Mouse (Mus musculus) hindbrain, embryonic 11.5 days (tissue): Measurements from ENCODE around the gene Nr1h2. TPM values are rescaled to one million over a fixed set of nuclear protein-coding genes. Genes with fewer than 3 reads are reported as not detected.
A peak's percentile ranks its signal among the peaks of the same experiment; 100 is the strongest.

Source experiments
- ATAC-seq: fragments of 200-750 bp; cut with Nextera tagmentation; 2 replicates; pipeline ENCODE4 v1.8.0; 2017; ENCODE audit warnings: mild to moderate bottlenecking, moderate TSS enrichment, moderate library complexity; ENCODE audit not compliant: low FRiP score
- DNase-seq: peaks from one replicate; pipeline ENCODE4 v3.0.0-alpha.2; 2015; ENCODE audit warnings: low spot score
- H3K27ac ChIP-seq: fragments of 300-500 bp; sonication (generic); 2 replicates; pipeline ENCODE4 v1.5.1; 2014; ENCODE audit warnings: mild to moderate bottlenecking, low read depth, low read length
- H3K27me3 ChIP-seq: fragments of 300-500 bp; sonication (generic); 2 replicates; pipeline ENCODE4 v1.6.1; 2014; ENCODE audit warnings: mild to moderate bottlenecking, low read length, moderate library complexity, mixed read lengths; ENCODE audit not compliant: control insufficient read depth, insufficient read depth
- H3K36me3 ChIP-seq: fragments of 300-500 bp; sonication (generic); 2 replicates; pipeline ENCODE4 v1.6.1; 2014; ENCODE audit warnings: mild to moderate bottlenecking, low read length, moderate library complexity, mixed read lengths; ENCODE audit not compliant: control insufficient read depth, insufficient read depth
- H3K4me1 ChIP-seq: fragments of 300-500 bp; sonication (generic); replicated peaks from 2 replicates; pipeline ENCODE4 v1.6.1; 2014; ENCODE audit warnings: low read length, mixed read lengths; ENCODE audit not compliant: control insufficient read depth, insufficient read depth
- H3K4me2 ChIP-seq: fragments of 300-500 bp; sonication (generic); replicated peaks from 2 replicates; pipeline ENCODE4 v1.6.1; 2014; ENCODE audit warnings: mild to moderate bottlenecking, low read depth, low read length
- H3K4me3 ChIP-seq: fragments of 300-500 bp; sonication (generic); 2 replicates; pipeline ENCODE4 v1.5.1; 2014; ENCODE audit warnings: low read depth, low read length
- H3K9ac ChIP-seq: fragments of 300-500 bp; sonication (generic); 2 replicates; pipeline ENCODE4 v1.6.1; 2014; ENCODE audit warnings: low read depth, low read length
- H3K9me3 ChIP-seq: fragments of 300-500 bp; sonication (generic); 2 replicates; pipeline ENCODE4 v1.6.1; 2016; ENCODE audit warnings: low read length; ENCODE audit not compliant: control insufficient read depth
- WGBS: fragments of 180-500 bp; shearing (Covaris S2); extraction: QIAGEN DNeasy Blood & Tissue Kit; methylation state at CpG from one replicate; pipeline ENCODE4 v1.1.7; 2014; 5-methylcytosine and 5-hydroxymethylcytosine counted together
- polyA plus RNA-seq: library from polyadenylated mRNA; unstranded; fragments of >200 nt; fragmentation: Nextera tagmentation; extraction: Ambion mirVana; gene quantifications from 2 replicates; pipeline ENCODE4 v1.2.1, GENCODE M21; 2014

The Nr1h2 gene
- polyA plus RNA-seq, 1 experiment from 2014 or later: 70.8 TPM

DNA sequence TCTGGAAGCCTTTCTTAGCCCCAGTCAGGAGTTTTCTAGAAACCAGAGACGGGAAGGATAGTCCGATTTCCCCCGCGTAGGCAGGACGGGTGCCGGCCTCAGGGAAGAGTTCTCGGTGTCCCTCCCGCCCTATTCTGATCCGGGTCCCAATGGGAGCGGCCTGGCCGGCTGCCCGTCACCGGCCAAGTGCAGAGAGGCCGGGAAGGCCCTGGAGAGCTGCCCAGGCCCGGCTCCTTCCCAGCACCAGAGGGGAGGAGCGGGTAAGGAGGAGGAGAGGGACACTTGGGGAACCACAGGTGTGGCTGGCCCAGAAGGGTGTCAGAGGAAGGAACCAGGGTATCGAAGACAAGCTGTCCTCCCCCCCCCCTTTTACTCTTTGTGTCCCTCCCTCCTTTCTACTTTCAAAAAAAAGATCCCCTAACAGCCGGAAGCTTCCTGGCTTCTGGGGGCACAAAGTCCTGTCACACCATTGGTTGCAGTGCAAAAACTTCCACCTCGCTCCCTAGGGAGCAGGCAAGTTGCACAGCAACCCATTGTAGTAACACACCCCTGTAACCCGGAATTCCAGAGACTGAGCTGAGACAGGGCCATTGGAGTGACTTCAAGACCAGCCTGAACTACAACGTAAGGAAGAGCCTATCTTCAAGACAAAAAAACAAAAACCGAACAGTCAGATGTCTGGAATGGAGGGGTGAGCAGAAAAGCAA, 28.5 kb downstream of the Nr1h2 start:
- Histone ChIP-seq H3K4me3 (no peak overlapping the region), H3K9ac (0 out of 2 replicates have a peak overlapping the region, but pooled peaks have one; percentile 19), H3K4me2 (0 out of 2 replicates have a peak overlapping the region, but pooled peaks have one; percentile 7), H3K27ac (no peak overlapping the region), H3K4me1 (peaks cover 4% of the 10 kb centered on the region), H3K9me3 (no peaks in the 10 kb centered on the region), H3K36me3 (no peaks in the 10 kb centered on the region), H3K27me3 (peaks cover 34% of the 10 kb centered on the region)
- ATAC-seq (no peak), DNase-seq (peak; percentile 20)
- WGBS: 12% methylated on average over 21 of the region's 22 CpGs

GRCm38 (mm10) chr7:44524502-44524901, 29.2 kb downstream of the Nr1h2 start, which contains the start of gene Mybpc2:
Mybpc2 (minus strand) TSS chr7:44524656.
- Histone ChIP-seq H3K4me2 (0 out of 2 replicates have a peak within 1 kb of the TSS, but pooled peaks have one; percentile 7), H3K36me3 (no peaks in the 10 kb centered on the region), H3K9ac (0 out of 2 replicates have a peak within 1 kb of the TSS, but pooled peaks have one; percentile 19), H3K4me3 (no peak within 1 kb of the TSS), H3K27ac (no peak within 1 kb of the TSS), H3K4me1 (peaks cover 4% of the 10 kb centered on the region), H3K27me3 (peaks cover 34% of the 10 kb centered on the region), H3K9me3 (no peaks in the 10 kb centered on the region)
- no peak for ATAC-seq
- DNase-seq: no peak
- 32% methylated on average over 12 of the region's 12 CpGs for WGBS

GRCm38 (mm10) chr7:44523056-44523455, 30.7 kb downstream of the Nr1h2 start:
- WGBS: 86% methylated on average over 2 of the region's 2 CpGs
- Histone ChIP-seq H3K4me3 (no peak overlapping the region), H3K27me3 (peaks cover 34% of the 10 kb centered on the region), H3K36me3 (no peaks in the 10 kb centered on the region), H3K9ac (no peak overlapping the region), H3K9me3 (no peaks in the 10 kb centered on the region), H3K4me1 (peaks cover 4% of the 10 kb centered on the region), H3K4me2 (no peak overlapping the region), H3K27ac (no peak overlapping the region)
- DNase-seq (no peak), ATAC-seq (no peak)

- Histone ChIP-seq H3K9ac (no peak overlapping the region), H3K4me3 (no peak overlapping the region), H3K27me3 (peaks cover 31% of the 10 kb centered on the region)
Observed at GRCm38 (mm10) chr7:44521710-44522109, 32.0 kb downstream of the Nr1h2 start.

DNA sequence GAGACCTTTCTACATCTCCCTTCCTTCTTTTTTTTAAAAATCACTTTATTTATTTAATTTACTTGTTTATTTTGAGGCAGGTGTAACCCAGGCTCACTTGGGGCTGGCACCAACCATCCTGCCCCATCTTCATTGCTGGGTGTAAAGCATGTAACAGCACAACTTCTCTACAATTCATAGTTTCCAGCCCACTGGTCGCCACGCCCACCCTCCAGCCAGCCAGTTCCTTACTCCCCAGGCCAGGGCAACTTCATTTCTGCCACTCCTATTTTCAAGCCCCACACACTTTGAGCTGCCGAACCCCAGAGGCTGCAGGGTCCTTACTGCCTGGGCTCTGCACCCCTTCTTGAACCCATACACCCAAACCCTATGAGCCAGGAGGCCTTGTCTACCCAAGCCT, 32.8 kb downstream of the Nr1h2 start:
- H3K27me3 ChIP-seq: peaks cover 31% of the 10 kb centered on the region
- H3K9me3 ChIP-seq: no peaks in the 10 kb centered on the region
- no peaks in the 10 kb centered on the region for H3K36me3 ChIP-seq
- no peak overlapping the region for H3K4me3 ChIP-seq
- H3K4me1 ChIP-seq: no peaks in the 10 kb centered on the region; the same call in 1 of the 2 replicates
- H3K27ac ChIP-seq: no peak overlapping the region
- WGBS: 65% methylated on average over 3 of the region's 3 CpGs
- no peak overlapping the region for H3K9ac ChIP-seq
- H3K4me2 ChIP-seq: no peak overlapping the region
- DNase-seq (no peak), ATAC-seq (no peak)

More at GRCm38 (mm10) chr7:44521710-44522109, 32.0 kb downstream of the Nr1h2 start:
- no peaks in the 10 kb centered on the region for H3K36me3 ChIP-seq
- no peaks in the 10 kb centered on the region; the same call in 1 of the 2 replicates for H3K4me1 ChIP-seq
- ATAC-seq: peak; percentile 68; the same call in 1 of the 2 replicates
- H3K9me3 ChIP-seq: no peaks in the 10 kb centered on the region
- WGBS: 5% methylated on average over 20 of the region's 20 CpGs
- H3K27ac ChIP-seq: no peak overlapping the region
- peak overlapping the region; percentile 4; the same call in 1 of the 2 replicates for H3K4me2 ChIP-seq
- peak; percentile 83 for DNase-seq

GRCm38 (mm10) chr7:44519240-44519913, 34.4 kb downstream of the Nr1h2 start:
- ATAC-seq (no peak), DNase-seq (no peak)
- Histone ChIP-seq H3K9me3 (no peaks in the 10 kb centered on the region), H3K9ac (no peak overlapping the region), H3K4me2 (no peak overlapping the region), H3K36me3 (no peaks in the 10 kb centered on the region), H3K27me3 (peaks cover 20% of the 10 kb centered on the region), H3K4me3 (no peak overlapping the region), H3K27ac (no peak overlapping the region), H3K4me1 (no peaks in the 10 kb centered on the region; the same call in 1 of the 2 replicates)
- 66% methylated on average over 9 of the region's 9 CpGs for WGBS

GRCm38 (mm10) chr7:44507491-44507890, 46.3 kb downstream of the Nr1h2 start:
- no peak for ATAC-seq
- H3K9me3 ChIP-seq: no peaks in the 10 kb centered on the region
- no peak for DNase-seq
- no peak overlapping the region for H3K9ac ChIP-seq
- no peaks in the 10 kb centered on the region for H3K4me1 ChIP-seq
- H3K4me2 ChIP-seq: no peak overlapping the region
- peaks cover 3% of the 10 kb centered on the region; the same call in 1 of the 2 replicates for H3K27me3 ChIP-seq
- no peak overlapping the region for H3K27ac ChIP-seq
- H3K36me3 ChIP-seq: no peaks in the 10 kb centered on the region
- no peak overlapping the region for H3K4me3 ChIP-seq

GRCm38 (mm10) chr7:44501563-44502115, 52.1 kb downstream of the Nr1h2 start:
- Histone ChIP-seq H3K4me3 (no peak overlapping the region), H3K4me2 (no peak overlapping the region), H3K4me1 (no peaks in the 10 kb centered on the region), H3K27ac (no peak overlapping the region), H3K9ac (no peak overlapping the region), H3K9me3 (no peaks in the 10 kb centered on the region), H3K36me3 (no peaks in the 10 kb centered on the region), H3K27me3 (no peaks in the 10 kb centered on the region)
- peak; percentile 81 for DNase-seq
- peak; percentile 56; the same call in 1 of the 2 replicates for ATAC-seq
- WGBS: 39% methylated on average over 5 of the region's 5 CpGs
